Mouse (Mus musculus) lung, postnatal 0 days (tissue): ENCODE data around the gene Gap43.

ENCODE experiments used
- CTCF ChIP-seq: IDR thresholded peaks from 2 replicates; pipeline ENCODE4 v1.5.1; 2016; ENCODE audit warnings: antibody characterized with exemption, mild to moderate bottlenecking
- EP300 ChIP-seq: IDR thresholded peaks from 2 replicates; pipeline ENCODE4 v1.6.1; 2016; ENCODE audit warnings: antibody characterized with exemption, mild to moderate bottlenecking, control low read depth

GRCm38 (mm10) chr16:42265185-42265584, 75.3 kb downstream of the Gap43 start:
- TF ChIP-seq EP300, result no peak
- TF ChIP-seq CTCF, result no peak
